8 mouse cellular contexts compared by ENCODE assay signal in genomic region chr9:9673277-9674049, GRCm38 (mm10).
DNase-seq lines count a peak whose midpoint lies in the region; ATAC-seq lines count a peak whose summit lies in the region.

No protein-coding gene starts in this region.

- WGBS in kidney, embryonic 16.5 days: 15% methylated on average over 13 of the region's 13 CpGs
- WGBS in heart, embryonic 12.5 days: 7% methylated on average over 13 of the region's 13 CpGs
- 11% methylated on average over 13 of the region's 13 CpGs for WGBS in midbrain, embryonic 14.5 days

- H3K9ac ChIP-seq in kidney, embryonic 16.5 days (replicated peaks; ENCODE audit: low read length): no peak overlapping the region
- H3K9ac ChIP-seq in heart, embryonic 12.5 days: no peak overlapping the region
- H3K9ac ChIP-seq in midbrain, embryonic 14.5 days (replicated peaks; ENCODE audit: low read length): no peak overlapping the region

- no peaks in the 10 kb centered on the region for H3K27me3 ChIP-seq in kidney, embryonic 16.5 days (ENCODE audit: insufficient read depth, low read length)
- H3K27me3 ChIP-seq in heart, embryonic 12.5 days (replicated peaks): 0 out of 2 replicates have a peak, but pooled peaks cover 3% of the 10 kb centered on the region
- H3K27me3 ChIP-seq in midbrain, embryonic 14.5 days (ENCODE audit: control insufficient read depth, insufficient read depth, low read length): no peaks in the 10 kb centered on the region

- DNase-seq in kidney, postnatal 25 days: no peak
- peak; percentile 36 for DNase-seq in embryo, embryonic 10 days (ENCODE audit: low spot score)
- peak; percentile 58 for DNase-seq in midbrain, embryonic 14.5 days
- no peak for DNase-seq in T-cell, adult 2 months (ENCODE audit: low spot score)
- no peak for DNase-seq in kidney, adult 8-10 months

- no peak overlapping the region for H3K27ac ChIP-seq in kidney, embryonic 16.5 days (ENCODE audit: low read length)
- no peak overlapping the region for H3K27ac ChIP-seq in heart, embryonic 12.5 days (ENCODE audit: poor library complexity, severe bottlenecking)
- no peak overlapping the region for H3K27ac ChIP-seq in midbrain, embryonic 14.5 days (replicated peaks; ENCODE audit: low read depth, low read length)

- no peaks in the 10 kb centered on the region for H3K36me3 ChIP-seq in kidney, embryonic 16.5 days (ENCODE audit: insufficient read depth, low read length)
- H3K36me3 ChIP-seq in heart, embryonic 12.5 days: no peaks in the 10 kb centered on the region
- H3K36me3 ChIP-seq in midbrain, embryonic 14.5 days (ENCODE audit: control insufficient read depth, insufficient read depth, low read length): no peaks in the 10 kb centered on the region

- no peaks in the 10 kb centered on the region for H3K9me3 ChIP-seq in kidney, embryonic 16.5 days (ENCODE audit: low read length)
- H3K9me3 ChIP-seq in heart, embryonic 12.5 days (replicated peaks): no peaks in the 10 kb centered on the region
- no peaks in the 10 kb centered on the region for H3K9me3 ChIP-seq in midbrain, embryonic 14.5 days (ENCODE audit: control insufficient read depth, low read length)

- ATAC-seq in kidney, embryonic 16.5 days (ENCODE audit: low FRiP score, low TSS enrichment): 0 out of 2 replicates have a peak, but pooled peaks have one; percentile 46
- ATAC-seq in heart, embryonic 12.5 days (ENCODE audit: insufficient number of reproducible peaks, low FRiP score): no peak
- peak; percentile 64; the same call in 1 of the 2 replicates for ATAC-seq in midbrain, embryonic 14.5 days (ENCODE audit: low FRiP score, low TSS enrichment)
- ATAC-seq in activated CD4-positive, CD25-positive, alpha-beta regulatory T cell, adult 4 months: no peak

- 0 out of 2 replicates have a peak, but pooled peaks cover 4% of the 10 kb centered on the region for H3K4me1 ChIP-seq in kidney, embryonic 16.5 days (ENCODE audit: insufficient read depth, low read length)
- H3K4me1 ChIP-seq in heart, embryonic 12.5 days (replicated peaks): no peaks in the 10 kb centered on the region; the same call in 1 of the 2 replicates
- 0 out of 2 replicates have a peak, but pooled peaks cover 3% of the 10 kb centered on the region for H3K4me1 ChIP-seq in midbrain, embryonic 14.5 days (ENCODE audit: control insufficient read depth, insufficient read depth, low read length)

- H3K4me3 ChIP-seq in kidney, embryonic 16.5 days (ENCODE audit: low read length): no peak overlapping the region
- no peak overlapping the region for H3K4me3 ChIP-seq in heart, embryonic 12.5 days
- no peak overlapping the region for H3K4me3 ChIP-seq in midbrain, embryonic 14.5 days (replicated peaks; ENCODE audit: low read depth, low read length)

- no peak overlapping the region for H3K4me2 ChIP-seq in kidney, embryonic 16.5 days (replicated peaks; ENCODE audit: low read depth, low read length)
- H3K4me2 ChIP-seq in heart, embryonic 12.5 days: peak overlapping the region; percentile 6; the same call in 1 of the 2 replicates
- H3K4me2 ChIP-seq in midbrain, embryonic 14.5 days (ENCODE audit: low read length): no peak overlapping the region

Comparison
In these comparisons a context has a peak if more than half of its experiments do, and no peak if none do; other contexts are left out.
1. ATAC-seq: peak in kidney, embryonic 16.5 days (single experiment) and midbrain, embryonic 14.5 days (single experiment); none in heart, embryonic 12.5 days (single experiment) and activated CD4-positive, CD25-positive, alpha-beta regulatory T cell, adult 4 months (single experiment).
2. DNase-seq: peak in embryo, embryonic 10 days (single experiment) and midbrain, embryonic 14.5 days (single experiment); none in kidney, postnatal 25 days (0 of 2), T-cell, adult 2 months (single experiment) and kidney, adult 8-10 months (0 of 2).